Mouse (Mus musculus) embryonic facial prominence, embryonic 14.5 days (tissue): ENCODE data around the gene Dbt. TPM values are rescaled to one million over a fixed set of nuclear protein-coding genes. Genes with fewer than 3 reads are reported as not detected.

Source experiments
- ATAC-seq: fragments of 200-750 bp; cut with Nextera tagmentation; 2 replicates; pipeline ENCODE4 v1.8.0; 2017; ENCODE audit warnings: low read depth, moderate number of reproducible peaks, moderate TSS enrichment
- DNase-seq: peaks from one replicate; pipeline ENCODE4 v3.0.0-alpha.2; 2015; ENCODE audit warnings: low spot score
- H3K27ac ChIP-seq: fragments of 300-500 bp; sonication (generic); replicated peaks from 2 replicates; pipeline ENCODE4 v1.5.1; 2014; ENCODE audit warnings: low read depth, mild to moderate bottlenecking, low read length, moderate library complexity
- H3K27me3 ChIP-seq: fragments of 300-500 bp; sonication (generic); replicated peaks from 2 replicates; pipeline ENCODE4 v1.6.1; 2014; ENCODE audit warnings: low read length; ENCODE audit not compliant: control insufficient read depth, insufficient read depth
- H3K36me3 ChIP-seq: fragments of 300-500 bp; sonication (generic); 2 replicates; pipeline ENCODE4 v1.6.1; 2014; ENCODE audit warnings: low read length, mixed read lengths; ENCODE audit not compliant: control insufficient read depth, insufficient read depth
- H3K4me1 ChIP-seq: fragments of 300-500 bp; sonication (generic); 2 replicates; pipeline ENCODE4 v1.6.1; 2014; ENCODE audit warnings: antibody characterized with exemption, low read length; ENCODE audit not compliant: control insufficient read depth, insufficient read depth
- H3K4me2 ChIP-seq: fragments of 300-500 bp; sonication (generic); 2 replicates; pipeline ENCODE4 v1.6.1; 2014; ENCODE audit warnings: low read depth, mild to moderate bottlenecking, low read length, moderate library complexity, mixed read lengths
- H3K4me3 ChIP-seq: fragments of 300-500 bp; sonication (generic); 2 replicates; pipeline ENCODE4 v1.5.1; 2014; ENCODE audit warnings: low read depth, mild to moderate bottlenecking, low read length
- H3K9ac ChIP-seq: fragments of 300-500 bp; sonication (generic); 2 replicates; pipeline ENCODE4 v1.6.1; 2014; ENCODE audit warnings: low read depth, mild to moderate bottlenecking, low read length, moderate library complexity, mixed read lengths
- H3K9me3 ChIP-seq: fragments of 300-500 bp; sonication (generic); 2 replicates; pipeline ENCODE4 v1.6.1; 2016; ENCODE audit warnings: low read length; ENCODE audit not compliant: control insufficient read depth
- WGBS: fragments of 180-500 bp; shearing (Covaris S2); extraction: QIAGEN DNeasy Blood & Tissue Kit; methylation state at CpG from one replicate; pipeline ENCODE4 v1.1.7; 2014; 5-methylcytosine and 5-hydroxymethylcytosine counted together
- polyA plus RNA-seq: library from polyadenylated mRNA; unstranded; fragments of >200 nt; fragmentation: Nextera tagmentation; extraction: Ambion mirVana; gene quantifications from 2 replicates; pipeline ENCODE4 v1.2.1, GENCODE M21; 2014

Dbt gene
- polyA plus RNA-seq, 1 experiment from 2014 or later, result 9.5 TPM

GRCm38 (mm10) chr3:116482724-116483123 lies 30.1 kb upstream of the Dbt start:
- Histone ChIP-seq H3K27ac (no peak overlapping the region), H3K9ac (no peak overlapping the region), H3K4me3 (no peak overlapping the region), H3K36me3 (peaks cover 5% of the 10 kb centered on the region), H3K4me2 (no peak overlapping the region), H3K9me3 (no peaks in the 10 kb centered on the region), H3K4me1 (no peaks in the 10 kb centered on the region), H3K27me3 (no peaks in the 10 kb centered on the region)
- DNase-seq (no peak), ATAC-seq (no peak)
- 68% methylated on average over 3 of the region's 3 CpGs for WGBS

DNA sequence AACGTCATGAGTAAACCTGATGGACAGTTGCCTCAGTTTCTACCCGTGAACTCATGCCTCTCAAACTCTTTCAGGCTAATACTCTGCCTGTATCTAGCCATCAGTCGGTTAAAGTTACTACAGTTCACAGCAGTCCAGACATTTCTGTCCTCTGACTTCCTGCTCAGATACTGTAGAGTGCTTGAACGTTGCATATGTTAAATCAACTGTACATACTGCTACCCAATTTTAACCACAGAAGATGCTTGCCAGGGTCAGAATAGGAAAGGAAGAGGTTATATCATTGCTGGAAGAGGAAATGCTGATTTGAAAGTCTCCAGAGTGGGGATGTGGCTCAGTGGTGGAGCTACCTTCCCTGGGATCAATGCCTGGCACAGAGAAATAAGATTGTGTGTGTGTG lies 29.6 kb upstream of the Dbt start:
- Histone ChIP-seq H3K27me3 (no peaks in the 10 kb centered on the region), H3K4me3 (no peak overlapping the region), H3K36me3 (peaks cover 11% of the 10 kb centered on the region), H3K4me2 (no peak overlapping the region), H3K9ac (no peak overlapping the region), H3K9me3 (no peaks in the 10 kb centered on the region), H3K4me1 (no peaks in the 10 kb centered on the region), H3K27ac (no peak overlapping the region)
- WGBS, result 81% methylated on average over 4 of the region's 4 CpGs
- ATAC-seq (no peak), DNase-seq (no peak)

DNA sequence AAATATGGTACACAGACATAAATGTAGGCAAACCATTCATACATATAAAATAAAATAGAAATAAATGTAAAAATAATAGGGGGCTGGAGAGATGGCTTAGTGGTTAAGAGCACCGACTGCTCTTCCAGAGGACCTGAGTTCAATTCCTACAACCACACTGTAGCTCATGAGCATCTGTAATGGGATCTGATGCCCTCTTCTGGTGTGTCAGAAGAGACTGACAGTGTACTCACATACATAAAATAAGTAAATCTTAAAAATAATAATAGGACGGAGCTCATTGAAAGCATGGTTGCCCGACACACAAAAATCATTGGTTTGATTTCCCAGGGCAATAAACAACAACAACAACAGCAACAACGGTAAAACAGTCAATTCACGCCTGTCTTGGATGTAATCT lies 21.9 kb upstream of the Dbt start:
- no peaks in the 10 kb centered on the region for H3K9me3 ChIP-seq
- no peak overlapping the region for H3K27ac ChIP-seq
- H3K27me3 ChIP-seq, result no peaks in the 10 kb centered on the region
- no peak overlapping the region for H3K4me3 ChIP-seq
- H3K4me1 ChIP-seq, result no peaks in the 10 kb centered on the region
- H3K36me3 ChIP-seq, result peaks cover 83% of the 10 kb centered on the region
- DNase-seq (no peak), ATAC-seq (no peak)
- no peak overlapping the region for H3K4me2 ChIP-seq
- WGBS, result 90% methylated on average over 5 of the region's 5 CpGs
- no peak overlapping the region for H3K9ac ChIP-seq

- Histone ChIP-seq H3K27me3 (no peaks in the 10 kb centered on the region), H3K4me3 (no peak overlapping the region), H3K9ac (no peak overlapping the region), H3K4me2 (no peak overlapping the region), H3K36me3 (peaks cover 93% of the 10 kb centered on the region), H3K9me3 (no peaks in the 10 kb centered on the region), H3K4me1 (no peaks in the 10 kb centered on the region), H3K27ac (no peak overlapping the region)
- ATAC-seq (no peak), DNase-seq (no peak)
- 98% methylated on average over 1 of the region's 1 CpGs for WGBS
These were observed 20.9 kb upstream of the Dbt start for GRCm38 (mm10) chr3:116491923-116492454.

DNA sequence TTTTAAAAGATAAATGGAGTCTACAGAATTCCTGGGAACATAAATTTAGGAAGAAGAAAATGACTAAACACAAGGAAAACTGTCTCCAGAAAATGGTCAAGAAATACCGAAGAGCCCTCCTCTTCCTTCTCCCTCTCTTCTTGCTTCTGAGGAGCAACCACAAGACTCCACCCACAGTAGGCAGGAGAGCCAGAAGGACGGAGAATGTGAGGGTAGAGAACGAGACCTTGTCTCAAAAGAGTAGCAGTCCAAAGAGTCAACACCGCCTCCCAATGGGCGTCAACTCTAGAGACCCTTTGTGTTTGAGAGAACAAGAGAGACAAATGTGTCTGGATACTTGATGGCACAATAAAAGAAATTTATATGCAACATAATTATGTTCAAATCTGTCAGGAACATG lies 19.2 kb upstream of the Dbt start:
- no peak overlapping the region for H3K4me3 ChIP-seq
- ATAC-seq (no peak), DNase-seq (no peak)
- no peaks in the 10 kb centered on the region for H3K9me3 ChIP-seq
- H3K4me2 ChIP-seq, result no peak overlapping the region
- peaks cover 95% of the 10 kb centered on the region for H3K36me3 ChIP-seq
- no peak overlapping the region for H3K27ac ChIP-seq
- H3K9ac ChIP-seq, result no peak overlapping the region
- no peaks in the 10 kb centered on the region for H3K4me1 ChIP-seq
- WGBS, result 71% methylated on average over 5 of the region's 5 CpGs
- no peaks in the 10 kb centered on the region for H3K27me3 ChIP-seq

- Histone ChIP-seq H3K4me3 (no peak overlapping the region), H3K36me3 (peaks cover 95% of the 10 kb centered on the region), H3K9ac (no peak overlapping the region), H3K27ac (no peak overlapping the region), H3K4me2 (no peak overlapping the region), H3K4me1 (no peaks in the 10 kb centered on the region), H3K27me3 (no peaks in the 10 kb centered on the region), H3K9me3 (no peaks in the 10 kb centered on the region)
- WGBS, result 82% methylated on average over 1 of the region's 1 CpGs
- ATAC-seq (no peak), DNase-seq (no peak)
These were observed 17.2 kb upstream of the Dbt start for GRCm38 (mm10) chr3:116495671-116496070.

- Histone ChIP-seq H3K4me3 (peak within 1 kb of the TSS; percentile 89), H3K9me3 (no peaks in the 10 kb centered on the region), H3K27ac (peak within 1 kb of the TSS; percentile 74), H3K4me1 (peaks cover 11% of the 10 kb centered on the region), H3K27me3 (no peaks in the 10 kb centered on the region), H3K36me3 (peaks cover 34% of the 10 kb centered on the region), H3K9ac (peak within 1 kb of the TSS; percentile 92), H3K4me2 (peak within 1 kb of the TSS; percentile 73)
- DNase-seq (peak; percentile 97), ATAC-seq (peak; percentile 95)
- 0% methylated on average over 16 of the region's 44 CpGs for WGBS
These were observed 5.0 kb upstream of the Dbt start, which contains the start of gene Rtca for GRCm38 (mm10) chr3:116507772-116508351. TSS of gene Rtca (minus strand) at chr3:116508208.

DNA sequence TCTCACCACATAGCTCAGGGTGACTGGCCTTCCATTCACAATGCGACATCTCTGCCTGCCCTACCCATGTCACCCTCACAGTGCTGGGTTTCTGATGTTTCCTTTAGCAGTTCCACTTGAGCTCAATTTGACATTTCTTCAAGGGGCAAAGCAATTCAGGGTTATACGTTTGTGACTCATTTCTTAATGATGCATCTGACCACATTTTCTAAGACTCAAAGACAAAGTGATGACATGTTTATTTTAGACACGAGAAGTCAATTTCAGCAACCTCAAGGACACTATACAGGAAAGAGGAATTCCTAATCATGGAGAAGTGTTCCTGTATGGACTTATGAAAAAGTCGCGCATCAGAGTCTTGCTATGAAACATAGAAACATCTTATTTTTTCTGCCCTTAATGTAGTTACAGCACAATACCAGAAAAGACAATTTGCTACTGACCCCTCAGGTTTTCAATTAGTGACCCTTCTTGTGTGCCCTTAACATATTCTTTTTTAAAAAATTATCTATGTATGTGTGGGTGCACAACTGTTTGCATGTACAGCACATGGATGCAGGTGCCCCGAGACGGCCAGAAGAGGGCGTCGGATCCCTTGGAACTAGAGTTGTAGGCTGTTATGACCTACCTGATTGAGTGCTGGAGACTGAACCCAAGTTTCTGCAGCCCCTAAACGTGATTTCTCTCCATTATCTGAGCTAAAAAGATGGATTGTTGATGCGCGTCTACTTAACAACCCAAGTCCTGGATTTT lies 543 bp upstream of the Dbt start:
- 38% methylated on average over 12 of the region's 12 CpGs for WGBS
- Histone ChIP-seq H3K9me3 (no peaks in the 10 kb centered on the region), H3K9ac (no peak overlapping the region), H3K4me1 (peaks cover 9% of the 10 kb centered on the region), H3K27me3 (no peaks in the 10 kb centered on the region), H3K36me3 (no peaks in the 10 kb centered on the region), H3K27ac (no peak overlapping the region), H3K4me2 (peak overlapping the region; percentile 72), H3K4me3 (peak overlapping the region; percentile 70)
- ATAC-seq (peak; percentile 11; the same call in 1 of the 2 replicates), DNase-seq (no peak)
